In the genomic region with DNA sequence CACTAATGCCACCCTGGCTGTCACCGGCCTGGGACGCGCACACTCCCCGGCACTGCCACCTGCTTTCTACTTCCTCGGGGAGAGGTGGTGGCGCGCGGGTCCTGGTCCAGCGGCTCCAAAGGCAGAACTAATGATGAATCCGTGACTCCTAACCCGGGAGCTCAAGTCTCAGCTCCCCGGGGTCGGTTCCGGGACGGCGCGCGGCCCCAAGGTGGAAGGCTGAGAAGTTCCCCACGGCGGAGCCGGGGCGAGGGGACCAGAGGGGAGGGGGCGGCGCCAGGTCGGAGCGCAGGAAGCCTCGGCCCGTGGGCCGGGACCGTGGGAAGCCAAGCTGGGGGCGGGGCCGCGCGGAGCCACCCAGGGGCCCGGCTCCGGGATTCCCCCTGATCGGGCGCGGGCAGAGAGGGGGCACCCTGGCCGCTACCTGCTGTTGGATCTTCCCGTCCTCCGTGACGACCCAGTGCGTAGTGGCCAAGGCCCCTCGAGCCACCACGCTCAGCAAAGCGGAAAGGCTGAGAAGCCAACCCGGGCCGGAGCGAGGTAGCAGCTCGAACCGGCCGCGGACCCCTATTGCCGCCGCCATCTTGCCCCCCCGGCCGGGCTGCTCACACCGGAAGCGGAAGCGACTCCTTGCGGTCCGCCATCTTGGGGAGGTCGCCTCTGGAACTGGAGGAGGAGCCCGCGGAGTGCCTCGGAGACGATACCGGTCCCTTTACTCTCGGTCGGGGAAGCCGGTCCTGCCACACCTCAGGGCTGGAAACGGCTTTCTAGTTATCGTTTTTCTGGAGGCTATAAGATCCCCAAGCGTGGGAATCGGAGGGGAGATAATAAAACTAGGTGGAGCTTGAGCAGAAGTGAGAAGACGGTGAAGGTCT, we compare ENCODE assay signal across 8 mouse cellular contexts. TPM values are rescaled to one million over a fixed set of nuclear protein-coding genes. Genes with fewer than 3 reads are reported as not detected.
A peak's percentile ranks its signal among the peaks of the same experiment; 100 is the strongest.
DNase-seq lines count a peak whose midpoint lies in the region; ATAC-seq and TF ChIP-seq lines count a peak whose summit lies in the region.

A gene (minus strand): TSS at position 607 of the 875 bp plus-strand sequence.

- 0 out of 2 replicates have a peak, but pooled peaks have one; percentile 37 for TF ChIP-seq EP300 in heart, adult 2 months (IDR thresholded peaks at IDR 0.05; ENCODE audit: insufficient read depth, low read depth, low read length)

- TF ChIP-seq CTCF in heart, adult 2 months (IDR thresholded peaks at IDR 0.05): no peak

- intact Hi-C loops in heart, adult 2 months (cut with DNase I): loop anchor here (2.0 to 5.0 kb wide), 2 partner anchors 30 to 74 kb away; no protein-coding TSS in a partner anchor

- ATAC-seq in embryonic facial prominence, embryonic 14.5 days (ENCODE audit: low read depth): peak; percentile 97
- ATAC-seq in limb, embryonic 13.5 days (ENCODE audit: low FRiP score, low read depth): peak; percentile 96
- peak; percentile 95 for ATAC-seq in midbrain, embryonic 16.5 days

- H3K4me1 ChIP-seq in embryonic facial prominence, embryonic 14.5 days (ENCODE audit: control insufficient read depth, insufficient read depth, low read length): peaks cover 18% of the 10 kb centered on the region
- peaks cover 7% of the 10 kb centered on the region for H3K4me1 ChIP-seq in heart, adult 2 months (ENCODE audit: control insufficient read depth, insufficient read depth, low read length)
- H3K4me1 ChIP-seq in limb, embryonic 13.5 days: peaks cover 28% of the 10 kb centered on the region
- H3K4me1 ChIP-seq in midbrain, embryonic 16.5 days (ENCODE audit: control insufficient read depth, insufficient read depth, low read length): peaks cover 26% of the 10 kb centered on the region

- H3K4me2 ChIP-seq in embryonic facial prominence, embryonic 14.5 days (ENCODE audit: low read depth, low read length): peak within 1 kb of the TSS; percentile 82
- H3K4me2 ChIP-seq in limb, embryonic 13.5 days (replicated peaks): peak within 1 kb of the TSS; percentile 82
- H3K4me2 ChIP-seq in midbrain, embryonic 16.5 days (ENCODE audit: low read length): peak within 1 kb of the TSS; percentile 84

- H3K27ac ChIP-seq in embryonic facial prominence, embryonic 14.5 days (replicated peaks; ENCODE audit: low read depth, low read length): peak within 1 kb of the TSS; percentile 84
- peak within 1 kb of the TSS; percentile 81 for H3K27ac ChIP-seq in heart, adult 2 months
- H3K27ac ChIP-seq in limb, embryonic 13.5 days: peak within 1 kb of the TSS; percentile 92
- peak within 1 kb of the TSS; percentile 92 for H3K27ac ChIP-seq in midbrain, embryonic 16.5 days (ENCODE audit: low read length)

- H3K79me2 ChIP-seq in heart, adult 2 months (replicated peaks; ENCODE audit: control insufficient read depth, insufficient read depth, low read length): peaks cover 6% of the 10 kb centered on the region

- H3K9ac ChIP-seq in embryonic facial prominence, embryonic 14.5 days (ENCODE audit: low read depth, low read length): peak within 1 kb of the TSS; percentile 84
- H3K9ac ChIP-seq in heart, adult 2 months (ENCODE audit: low read depth, low read length): peak within 1 kb of the TSS; percentile 100
- H3K9ac ChIP-seq in limb, embryonic 13.5 days: peak within 1 kb of the TSS; percentile 82
- peak within 1 kb of the TSS; percentile 95 for H3K9ac ChIP-seq in midbrain, embryonic 16.5 days (ENCODE audit: low read depth, low read length)

- DNase-seq in 3T3-L1 (ENCODE audit: low read depth, low spot score): peak; percentile 93
- DNase-seq in adrenal gland, postnatal 4 days (ENCODE audit: low spot score in 2 of 2): peak; percentile 79 to 87
- peak; percentile 97 for DNase-seq in embryonic facial prominence, embryonic 14.5 days (ENCODE audit: low spot score)
- DNase-seq in heart, adult 2 months: peak; percentile 91
- peak; percentile 79 to 87 for DNase-seq in kidney, adult 8-10 months
- peak; percentile 84 to 93 for DNase-seq in spleen, postnatal 10 days (ENCODE audit: low spot score in 2 of 2)

- peaks cover 12% of the 10 kb centered on the region for H3K36me3 ChIP-seq in embryonic facial prominence, embryonic 14.5 days (ENCODE audit: control insufficient read depth, insufficient read depth, low read length)
- H3K36me3 ChIP-seq in heart, adult 2 months (ENCODE audit: control insufficient read depth, insufficient read depth, low read length): peaks cover 11% of the 10 kb centered on the region
- peaks cover 19% of the 10 kb centered on the region for H3K36me3 ChIP-seq in limb, embryonic 13.5 days
- H3K36me3 ChIP-seq in midbrain, embryonic 16.5 days (ENCODE audit: control insufficient read depth, insufficient read depth, low read length): peaks cover 3% of the 10 kb centered on the region; the same call in 1 of the 2 replicates

- H3K27me3 ChIP-seq in embryonic facial prominence, embryonic 14.5 days (replicated peaks; ENCODE audit: control insufficient read depth, insufficient read depth, low read length): no peaks in the 10 kb centered on the region
- H3K27me3 ChIP-seq in heart, adult 2 months (ENCODE audit: control insufficient read depth, insufficient read depth, low read length): no peaks in the 10 kb centered on the region
- no peaks in the 10 kb centered on the region for H3K27me3 ChIP-seq in limb, embryonic 13.5 days
- H3K27me3 ChIP-seq in midbrain, embryonic 16.5 days (ENCODE audit: control insufficient read depth, insufficient read depth, low read depth, low read length): no peaks in the 10 kb centered on the region

- TF ChIP-seq POLR2A in heart, adult 2 months (IDR thresholded peaks at IDR 0.05; ENCODE audit: insufficient read depth, low read depth, low read length): peak; percentile 83

- peak within 1 kb of the TSS; percentile 96 for H3K4me3 ChIP-seq in embryonic facial prominence, embryonic 14.5 days (ENCODE audit: low read depth, low read length)
- H3K4me3 ChIP-seq in heart, adult 2 months: peak within 1 kb of the TSS; percentile 77
- H3K4me3 ChIP-seq in limb, embryonic 13.5 days: peak within 1 kb of the TSS; percentile 89
- peak within 1 kb of the TSS; percentile 63 for H3K4me3 ChIP-seq in midbrain, embryonic 16.5 days (ENCODE audit: low read depth, low read length)

- H3K9me3 ChIP-seq in embryonic facial prominence, embryonic 14.5 days (ENCODE audit: control insufficient read depth, low read length): no peaks in the 10 kb centered on the region
- H3K9me3 ChIP-seq in limb, embryonic 13.5 days: no peaks in the 10 kb centered on the region
- no peaks in the 10 kb centered on the region for H3K9me3 ChIP-seq in midbrain, embryonic 16.5 days (replicated peaks; ENCODE audit: control insufficient read depth, low read length, poor library complexity, severe bottlenecking)

- WGBS in embryonic facial prominence, embryonic 14.5 days: under 1% methylated on average over 34 of the region's 77 CpGs
- under 1% methylated on average over 77 of the region's 77 CpGs for WGBS in heart, adult 2 months
- WGBS in limb, embryonic 13.5 days: under 1% methylated on average over 77 of the region's 77 CpGs
- WGBS in midbrain, embryonic 16.5 days: under 1% methylated on average over 64 of the region's 77 CpGs

RNA-seq across cellular contexts. Expression of the gene that starts here (rescaled TPM):
- total RNA-seq in adrenal gland, postnatal 4 days (2021): 10 to 100 TPM; 32.9 to 33.8 TPM
- 16.9 and 17.8 TPM in 2 replicates for polyA plus RNA-seq in embryonic facial prominence, embryonic 14.5 days (2014; fragmentation: Nextera tagmentation; extraction: Ambion mirVana)
- total RNA-seq in heart, adult 2 months (2021): 10 to 100 TPM; 34.6 to 35.4 TPM
- 16.6 and 24.6 TPM in 2 replicates for polyA plus RNA-seq in heart, adult 2 months (2012; rRNA removed)
- 15.7 and 20.0 TPM in 2 replicates for polyA plus RNA-seq in limb, embryonic 13.5 days (2015; fragmentation: Nextera tagmentation; extraction: Ambion mirVana)
- 26.1 and 27.0 TPM in 2 replicates for polyA plus RNA-seq in midbrain, embryonic 16.5 days (2015; fragmentation: Nextera tagmentation; extraction: Ambion mirVana)

Comparison
In these comparisons a context has a peak if more than half of its experiments do, and no peak if none do; other contexts are left out.
1. Peak in every context shown above with its lines: DNase-seq, ATAC-seq, H3K4me3 ChIP-seq and H3K27ac ChIP-seq.